Mouse (Mus musculus): ENCODE data around the gene Mcemp1.

DNA sequence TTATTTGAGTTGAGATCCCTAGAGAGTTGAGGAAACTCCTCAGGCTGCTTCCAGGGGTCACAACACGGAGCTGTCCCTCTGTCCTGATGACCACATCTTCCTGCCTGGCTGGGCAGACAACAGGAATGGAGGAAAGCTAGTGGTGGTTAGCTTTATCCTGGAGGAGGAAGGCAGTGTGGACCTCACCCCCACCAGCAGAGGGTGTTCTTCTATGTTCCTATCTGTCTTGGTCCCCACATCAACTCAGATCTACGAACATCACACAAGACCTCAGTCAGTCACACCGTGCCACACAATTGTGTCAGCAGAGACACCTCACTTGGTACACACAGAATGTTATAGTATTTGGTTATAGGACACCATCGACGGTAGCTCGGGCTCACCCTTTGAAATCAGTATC is 22.0 kb downstream of the Mcemp1 start:
- TF ChIP-seq CTCF (IDR thresholded peaks at IDR 0.05; ENCODE audit: low read depth) = no peak
- no peak for TF ChIP-seq EP300 (IDR thresholded peaks at IDR 0.05; ENCODE audit: low read depth)
